Mouse (Mus musculus) retina, adult 2 months (tissue): ENCODE results near the gene Ern1.
"Not testable (repeated sequence)": the region's sequence is repeated elsewhere in the genome, so short reads cannot be mapped to it uniquely, and the experiment has no call there.

Experiments
- DNase-seq: peaks from one replicate; pipeline ENCODE4 v3.0.0-alpha.2; 2012; ENCODE audit warnings: low read depth, low spot score

The Ern1 gene

DNA sequence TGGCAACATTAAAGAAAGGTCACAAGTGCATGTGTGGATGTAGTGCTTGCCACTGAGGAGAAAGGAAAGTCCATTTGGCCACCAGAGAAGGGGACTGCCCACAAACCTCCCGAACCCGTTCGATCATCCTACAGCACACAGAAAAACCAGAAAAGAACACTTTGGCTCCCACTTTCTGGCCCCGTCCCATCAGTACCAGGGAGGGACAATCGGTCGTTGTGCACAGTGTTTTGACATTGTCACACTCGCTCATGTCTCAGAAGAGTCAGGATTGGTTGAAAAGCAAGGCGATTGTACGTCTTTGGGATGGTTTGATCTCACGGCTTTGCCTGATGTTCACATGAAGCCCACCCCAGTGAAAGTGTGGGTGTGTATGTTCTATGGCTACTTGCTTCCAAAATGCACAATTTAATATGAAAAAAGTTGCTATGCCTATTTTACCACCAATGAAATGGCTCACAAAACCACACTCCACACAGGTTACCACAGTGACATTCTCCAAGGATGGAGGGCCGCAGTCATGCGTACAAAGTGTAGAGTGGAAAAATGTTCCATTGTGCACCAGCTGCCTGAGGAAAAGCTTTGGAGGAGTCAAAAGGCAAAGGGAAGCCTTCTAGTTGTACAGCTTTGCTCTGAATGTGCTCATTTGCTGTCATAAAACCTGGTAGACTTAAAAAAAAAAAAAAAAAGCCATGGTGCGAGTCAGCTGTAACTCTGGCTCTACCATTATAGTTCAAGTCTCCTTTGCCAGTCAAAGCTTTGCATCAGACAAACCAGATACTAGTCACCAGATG, 15.2 kb upstream of the Ern1 start:
- no peak for DNase-seq

DNA sequence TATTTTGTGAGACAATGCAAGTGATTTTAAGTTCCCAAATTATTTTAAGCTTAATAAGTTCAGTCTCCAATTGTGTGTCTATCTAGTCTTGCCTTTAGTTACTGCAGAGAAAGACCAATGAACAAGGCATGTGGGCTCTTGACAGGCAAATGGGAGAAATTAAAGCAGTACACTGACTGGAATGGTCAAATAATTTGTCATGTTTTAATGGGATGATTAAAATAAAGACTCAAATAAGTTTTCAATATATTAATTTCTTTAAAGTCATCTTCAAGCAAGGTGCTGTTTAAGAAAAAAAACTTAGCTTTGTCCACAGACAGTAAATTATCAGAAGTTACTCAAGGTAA, 14.5 kb upstream of the Ern1 start:
- DNase-seq, result no peak

DNA sequence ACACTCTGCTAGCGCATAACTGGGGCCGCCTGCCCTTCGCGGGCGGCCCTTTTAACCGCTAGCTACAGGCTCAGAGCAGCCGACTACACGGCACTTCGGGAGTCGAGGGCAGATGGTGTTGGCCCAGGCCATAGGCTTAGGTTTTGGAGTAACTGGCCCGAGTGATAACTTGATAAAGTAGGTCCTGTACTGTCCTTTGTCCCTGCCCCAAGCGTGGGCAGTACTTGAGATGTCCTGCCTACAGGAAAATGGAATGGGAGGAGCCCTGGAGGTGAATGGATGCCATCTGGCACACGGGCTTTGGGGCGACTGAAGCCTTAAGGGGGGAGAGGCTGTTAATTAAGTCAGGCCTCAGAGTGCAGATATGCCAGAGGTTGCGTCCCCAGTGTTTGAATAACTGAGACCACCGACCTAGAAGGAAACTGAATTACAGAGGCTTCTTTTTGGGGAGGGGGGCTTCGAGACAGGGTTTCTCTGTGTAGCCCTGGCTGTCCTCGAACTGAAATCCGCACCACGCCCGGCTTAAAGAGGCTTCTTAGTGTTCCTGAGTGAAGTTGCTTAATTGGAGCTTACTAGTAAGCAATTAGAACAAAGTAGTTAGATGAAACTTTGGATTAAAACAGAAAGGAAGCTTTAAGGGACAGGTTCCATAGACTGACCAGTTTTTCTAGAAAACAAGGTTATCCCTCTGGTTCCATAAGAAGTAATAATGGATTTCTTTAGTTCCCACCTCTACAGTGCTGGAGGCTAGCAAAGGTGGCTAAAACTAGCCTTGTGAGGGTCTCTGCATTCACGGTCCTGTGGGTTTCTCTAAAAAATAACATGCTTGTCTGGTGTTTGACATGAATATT, 13.9 kb upstream of the Ern1 start:
- DNase-seq, result no peak

DNA sequence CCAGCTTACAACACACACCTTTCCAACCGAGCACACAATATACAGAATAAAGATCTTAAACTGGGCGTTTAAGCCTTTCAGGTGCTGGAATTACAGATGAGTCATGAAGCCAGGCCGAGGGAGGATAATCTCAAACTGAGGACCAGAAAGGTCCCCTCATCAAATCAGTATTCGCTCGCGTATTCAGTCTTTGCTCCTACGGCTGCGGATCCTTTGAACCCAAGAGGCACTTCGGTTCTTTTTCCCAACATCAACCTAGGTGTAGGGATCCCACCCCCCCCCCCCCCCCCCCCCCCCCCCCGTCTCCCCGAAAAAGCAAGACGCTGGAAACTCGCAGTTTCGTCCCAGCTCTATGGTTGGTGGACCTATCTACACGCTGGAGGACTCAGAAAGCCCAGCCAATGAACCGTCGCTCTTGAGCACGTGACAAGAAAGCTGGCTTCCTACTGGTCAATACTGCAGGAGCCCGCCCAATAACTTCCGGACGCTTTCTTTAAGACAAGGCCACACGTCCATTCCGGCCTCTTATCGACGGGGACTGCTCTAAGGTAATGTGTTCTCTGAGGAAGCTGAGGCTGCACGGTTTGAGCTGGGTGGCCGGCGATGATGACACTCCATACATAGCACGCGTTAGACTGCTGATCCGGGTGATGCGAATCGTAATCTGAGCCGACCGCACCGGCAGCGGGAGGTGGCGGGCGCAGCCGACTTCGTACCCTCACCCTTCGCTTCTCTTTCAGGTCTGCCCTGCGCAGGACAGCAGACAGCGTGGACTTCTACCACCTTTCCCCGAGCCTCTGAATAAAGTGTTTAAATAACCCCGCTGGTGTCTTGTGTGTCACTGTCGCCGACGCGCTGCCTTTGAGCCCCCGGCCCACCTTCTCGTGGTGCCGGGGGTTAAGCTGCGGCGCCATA, 13.0 kb upstream of the Ern1 start:
- DNase-seq, result peak; percentile 97

DNA sequence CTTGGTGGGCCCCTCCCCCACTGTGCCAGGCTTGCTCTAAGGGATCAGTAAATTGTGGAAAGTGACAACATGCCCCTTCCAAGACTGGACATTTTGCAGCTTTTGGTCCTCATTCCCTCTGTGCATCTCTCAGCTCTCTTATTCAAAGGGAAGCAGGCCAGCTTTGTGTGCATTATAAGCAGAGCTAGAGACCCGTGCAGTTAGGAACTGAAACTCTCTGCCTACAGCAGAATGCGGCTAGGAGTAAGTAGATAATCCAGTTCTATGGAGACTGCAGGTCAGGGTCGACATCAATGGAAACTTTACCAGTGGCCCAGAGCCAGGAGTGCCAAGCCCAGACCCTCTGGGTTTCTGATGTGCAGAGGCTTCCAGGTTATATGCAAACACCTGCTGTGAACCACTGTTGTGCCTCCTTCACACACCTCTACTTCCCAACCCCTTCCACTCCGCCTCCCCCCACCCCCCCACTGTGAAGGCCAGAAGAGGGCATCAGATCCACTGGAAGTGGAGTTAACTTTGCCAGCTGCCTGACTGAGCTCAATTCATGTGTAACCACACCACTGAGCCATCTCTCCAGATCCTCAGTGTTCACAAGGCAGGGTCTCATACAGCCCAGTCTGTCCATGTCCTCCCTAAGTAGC, 11.2 kb upstream of the Ern1 start:
- DNase-seq, result no peak

DNA sequence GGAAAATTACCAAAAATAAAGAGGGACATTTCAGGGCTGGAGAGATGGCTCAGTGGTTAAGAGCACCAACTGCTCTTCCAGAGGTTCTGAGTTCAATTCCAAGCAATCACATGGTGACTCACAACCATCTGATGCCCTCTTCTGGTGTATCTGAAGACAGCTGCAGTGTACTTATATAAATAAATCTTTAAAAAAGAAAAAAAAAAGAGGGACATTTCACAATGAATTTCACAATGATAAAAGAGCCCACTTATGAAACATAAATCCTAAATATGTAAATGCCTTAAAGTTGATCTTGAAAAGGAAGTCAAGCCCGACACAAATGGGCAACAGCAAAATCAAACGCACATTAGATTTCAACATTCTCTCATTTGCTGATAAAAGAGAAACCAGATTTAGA, 10.3 kb upstream of the Ern1 start:
- DNase-seq, result no peak

DNA sequence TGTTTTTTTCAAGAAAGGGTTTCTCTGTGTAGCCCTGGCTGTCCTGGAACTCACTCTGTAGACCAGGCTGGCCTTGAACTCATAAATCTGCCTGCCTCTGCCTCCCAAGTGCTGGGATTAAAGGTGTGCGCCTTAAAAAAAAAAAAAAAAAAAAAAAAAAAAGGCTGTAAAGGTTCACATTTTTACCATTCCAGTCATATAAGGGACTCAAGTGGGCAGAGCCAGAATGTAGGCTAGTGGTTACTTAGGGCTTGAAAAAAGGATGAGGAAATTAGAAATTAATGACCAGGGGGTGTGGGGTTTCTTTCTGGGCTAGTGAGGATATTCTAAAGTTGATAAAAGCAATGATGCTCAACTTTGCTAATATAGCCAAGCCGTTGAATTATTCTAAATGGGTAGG, 9.4 kb upstream of the Ern1 start:
- not testable (repeated sequence) for DNase-seq

DNA sequence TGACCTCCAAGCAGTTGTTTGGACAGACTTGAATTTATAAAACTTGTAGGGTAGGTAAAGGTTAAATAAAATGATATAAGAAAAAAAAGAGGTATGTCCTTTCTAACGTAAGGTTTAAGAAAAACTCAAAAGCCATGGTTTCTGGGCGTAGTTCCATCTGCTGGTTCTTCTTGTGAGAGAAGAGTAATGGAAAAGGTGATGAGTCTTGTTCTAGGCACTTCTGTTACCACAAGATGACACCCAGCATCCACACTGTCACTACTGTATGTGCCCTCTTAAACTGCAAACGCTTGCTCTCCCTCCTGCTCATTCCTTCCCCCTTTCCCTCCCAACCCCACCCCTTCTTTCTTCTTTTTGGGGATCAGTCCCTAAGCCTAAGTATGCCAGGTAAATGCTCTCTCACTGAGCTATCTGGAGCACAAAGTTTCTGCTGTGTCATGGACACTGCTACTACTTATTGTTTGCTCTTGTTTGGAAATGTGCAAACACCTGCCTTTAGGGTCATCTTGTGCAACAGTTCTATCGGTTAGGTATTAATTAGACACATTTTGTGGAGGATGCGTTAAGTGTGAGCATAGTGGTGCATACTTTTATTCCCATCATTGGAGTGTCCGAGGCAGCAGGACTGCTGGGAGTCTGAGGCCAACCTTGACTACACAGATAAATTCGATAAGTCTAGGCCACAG, 5.5 kb upstream of the Ern1 start:
- DNase-seq, result no peak

DNA sequence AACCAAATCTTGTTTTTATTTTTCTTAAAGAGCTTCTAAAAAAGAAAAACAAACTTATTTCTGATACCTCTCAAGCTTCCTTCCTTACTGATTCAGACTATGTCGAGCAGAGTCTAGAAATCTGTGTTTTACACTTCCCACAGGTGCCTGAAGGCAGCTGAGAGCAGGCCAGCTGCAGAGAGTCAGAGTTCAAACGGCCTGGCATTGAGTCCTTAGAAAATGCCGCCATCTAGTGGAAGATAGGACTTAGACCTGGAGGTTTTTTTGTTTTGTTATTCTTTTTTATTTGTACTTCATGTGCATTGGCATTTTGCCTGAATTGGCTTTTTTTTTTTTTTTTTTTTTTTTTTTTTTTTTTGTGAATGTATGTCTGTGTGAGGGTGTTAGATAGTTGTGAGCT, 3.7 kb upstream of the Ern1 start:
- peak; percentile 62 for DNase-seq

DNA sequence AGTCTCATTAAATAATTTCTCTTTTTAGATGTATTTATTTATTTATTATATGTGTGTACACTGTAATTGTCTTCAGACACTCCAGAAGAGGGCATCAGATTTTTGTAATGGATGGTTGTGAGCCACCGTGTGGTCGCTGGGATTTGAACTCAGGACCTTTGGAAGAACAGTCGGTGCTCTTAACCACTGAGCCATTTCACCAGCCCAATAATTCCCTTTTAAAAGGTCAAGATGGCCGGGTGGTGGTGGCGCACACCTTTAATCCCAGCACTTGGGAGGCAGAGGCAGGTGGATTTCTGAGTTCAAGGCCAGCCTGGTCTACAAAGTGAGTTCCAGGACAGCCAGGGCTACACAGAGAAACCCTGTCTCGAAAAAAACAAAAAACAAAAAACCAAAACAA, 2.9 kb upstream of the Ern1 start:
- not testable (repeated sequence) for DNase-seq

DNA sequence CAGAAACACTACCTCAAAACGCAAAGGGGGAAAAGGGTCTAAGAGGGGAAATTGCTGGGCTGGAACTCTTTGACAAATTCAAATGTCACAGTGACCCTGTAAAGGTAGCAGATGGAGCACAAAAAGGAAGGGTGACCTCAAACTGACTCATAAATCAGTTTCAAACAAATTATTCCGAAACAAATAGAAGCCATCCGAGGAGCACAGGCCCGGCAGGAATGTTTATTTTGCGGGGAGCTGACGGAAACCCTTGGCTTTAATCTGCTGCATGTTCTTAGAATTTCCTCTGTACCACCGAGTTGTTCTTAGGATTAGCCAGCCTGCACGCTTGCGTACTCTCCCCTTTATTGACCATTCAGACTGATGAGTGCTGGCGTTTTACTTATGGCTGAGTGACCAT, 2.4 kb upstream of the Ern1 start:
- DNase-seq, result no peak

DNA sequence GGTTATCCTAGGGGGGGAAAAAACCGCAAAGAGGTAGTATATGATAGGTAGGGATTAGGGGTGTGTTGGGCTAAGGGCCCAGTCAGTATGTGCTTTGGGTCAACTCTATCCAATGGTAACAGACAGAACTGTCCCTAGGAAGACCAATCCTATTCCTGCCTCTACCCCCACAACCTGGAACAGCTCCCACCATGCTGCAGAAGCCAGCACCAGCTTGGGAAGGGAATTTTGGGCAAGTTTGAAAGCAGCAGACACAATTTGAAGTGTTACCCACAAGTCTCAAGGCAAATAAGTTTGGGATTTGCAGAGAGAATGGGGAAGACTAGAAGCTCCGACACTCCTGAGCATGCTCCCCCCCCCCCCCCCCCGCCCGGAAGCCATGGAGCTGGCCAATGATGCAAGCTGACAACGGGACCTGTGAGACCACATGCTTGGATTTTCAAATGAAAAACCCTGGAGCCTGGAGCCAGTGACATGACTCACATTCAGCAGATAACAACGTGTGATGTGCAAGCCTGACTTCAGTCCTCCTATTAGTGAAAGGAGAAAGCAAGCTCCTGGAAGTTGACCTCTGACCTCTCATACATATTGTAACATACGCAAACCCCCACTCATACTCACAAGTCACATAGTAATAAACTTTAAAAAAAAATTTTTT, 1.5 kb upstream of the Ern1 start:
- no peak for DNase-seq

DNA sequence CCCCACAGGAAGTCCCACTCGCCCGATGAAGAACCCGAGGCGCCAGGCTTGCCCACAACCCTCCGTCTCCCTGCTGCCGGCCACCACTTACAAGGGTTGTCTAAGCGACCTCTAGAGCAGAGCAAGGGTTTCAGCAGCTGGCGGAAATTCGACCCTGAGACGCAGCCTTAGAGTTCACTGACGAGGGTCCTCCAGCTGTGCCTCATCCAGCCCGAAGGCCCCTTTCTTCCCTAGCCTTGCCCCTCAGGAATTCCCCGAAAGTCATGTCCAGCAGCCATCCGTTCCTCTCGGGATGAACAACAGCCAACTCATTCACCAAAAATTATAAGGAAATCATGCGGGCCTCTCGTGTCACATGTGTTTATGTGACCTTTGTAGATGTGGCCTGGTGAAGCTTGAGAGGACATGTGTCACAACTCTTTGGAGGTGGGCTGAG, 492 bp upstream of the Ern1 start:
- DNase-seq, result no peak

DNA sequence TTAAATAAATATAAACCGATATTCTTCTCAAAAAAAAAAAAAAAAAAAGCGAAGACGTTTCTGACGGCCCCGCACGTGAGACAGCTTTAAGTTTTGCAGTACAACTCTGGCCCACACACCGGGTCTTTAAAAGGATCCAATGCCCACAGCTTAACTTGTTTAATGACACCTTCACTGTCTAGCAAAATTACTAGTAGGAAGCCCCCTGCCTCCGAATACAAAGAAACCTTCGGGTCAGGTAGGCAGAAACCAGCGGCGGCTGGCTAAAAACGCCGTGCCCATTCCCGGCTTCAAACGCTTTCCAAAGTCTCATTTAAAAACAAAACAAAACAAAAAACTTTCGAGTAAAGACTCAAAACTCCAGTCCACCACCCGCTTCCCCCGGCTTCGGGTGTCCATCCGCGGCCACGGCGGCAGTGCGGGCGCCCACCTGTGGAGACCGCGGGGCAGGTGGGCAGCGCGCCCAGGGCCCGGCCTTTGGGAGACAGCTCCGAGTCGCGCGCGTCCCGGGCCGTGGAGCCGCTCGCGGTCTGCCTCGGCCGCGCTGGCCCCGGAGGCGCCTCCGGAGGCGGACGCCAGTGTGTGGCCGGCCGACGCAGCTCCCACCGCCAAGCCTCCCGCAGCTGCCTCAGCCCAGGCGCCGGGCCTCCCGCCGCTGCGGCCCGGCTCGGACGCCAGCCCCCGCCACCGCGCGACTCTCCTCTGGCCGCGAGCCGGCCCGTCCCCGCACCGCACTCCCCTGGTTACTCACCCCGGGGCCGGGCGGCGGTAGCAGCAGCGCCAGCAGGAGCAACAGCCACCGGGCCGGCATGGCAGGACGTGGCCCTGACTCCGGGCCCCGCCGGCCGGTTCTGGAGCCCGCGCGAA, 553 bp downstream of the Ern1 start:
- no peak for DNase-seq

DNA sequence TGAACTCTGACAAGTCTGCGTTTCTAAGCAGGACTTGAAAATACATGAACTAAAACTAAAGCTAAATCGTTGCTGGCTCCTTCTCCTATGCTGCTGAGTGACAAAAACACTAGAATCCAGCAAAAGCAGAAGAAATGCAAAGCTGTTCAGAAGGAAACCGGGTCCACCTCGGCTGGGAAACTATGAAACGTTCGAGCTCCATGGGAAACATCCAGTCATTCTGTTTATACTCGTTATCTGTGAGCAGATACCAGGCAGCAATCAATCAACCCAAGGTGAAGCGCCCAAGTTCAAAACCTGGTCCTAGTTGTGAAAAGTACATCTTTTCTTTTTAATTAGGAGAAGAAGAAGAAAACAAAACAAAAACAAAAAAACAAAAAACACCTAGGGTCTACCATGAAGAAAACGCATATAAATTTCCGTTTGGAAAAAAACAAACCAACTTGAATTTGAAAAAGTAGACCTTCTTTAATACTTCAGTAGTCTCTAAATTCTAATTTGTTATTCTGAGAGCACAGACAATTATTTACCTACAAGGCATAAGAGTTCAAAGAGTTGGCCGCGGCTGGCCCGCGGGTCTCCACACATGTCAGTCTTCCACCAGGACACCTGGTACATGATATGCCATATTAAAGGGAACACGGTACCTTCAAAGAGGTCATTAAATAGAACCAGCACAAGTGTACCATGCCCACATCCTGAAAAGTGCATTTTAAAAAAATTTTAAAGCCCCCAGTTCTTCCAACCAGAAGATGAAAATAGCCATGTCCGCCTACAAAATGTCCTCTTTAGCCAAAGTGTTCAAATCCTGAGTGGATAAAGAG, 1.4 kb downstream of the Ern1 start:
- DNase-seq, result no peak

DNA sequence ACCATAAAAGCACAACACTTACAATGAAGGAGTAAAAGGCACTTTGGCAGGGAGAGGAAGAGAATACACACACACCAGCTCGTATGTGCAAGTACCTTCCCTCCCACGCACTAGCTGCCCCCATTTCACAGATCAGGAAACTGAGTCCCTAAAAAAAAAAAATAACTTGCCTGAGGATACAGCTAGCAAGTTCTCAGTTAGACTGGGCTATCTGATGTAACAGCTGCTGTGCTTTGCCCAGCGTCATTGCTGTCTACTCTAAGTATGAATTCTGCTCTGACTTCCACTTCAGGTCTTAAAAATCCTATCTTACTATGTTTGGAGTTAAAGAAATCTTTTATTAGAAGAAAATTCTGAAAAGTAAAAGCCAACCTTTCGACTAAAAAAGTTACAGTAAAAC, 2.0 kb downstream of the Ern1 start:
- DNase-seq, result no peak

DNA sequence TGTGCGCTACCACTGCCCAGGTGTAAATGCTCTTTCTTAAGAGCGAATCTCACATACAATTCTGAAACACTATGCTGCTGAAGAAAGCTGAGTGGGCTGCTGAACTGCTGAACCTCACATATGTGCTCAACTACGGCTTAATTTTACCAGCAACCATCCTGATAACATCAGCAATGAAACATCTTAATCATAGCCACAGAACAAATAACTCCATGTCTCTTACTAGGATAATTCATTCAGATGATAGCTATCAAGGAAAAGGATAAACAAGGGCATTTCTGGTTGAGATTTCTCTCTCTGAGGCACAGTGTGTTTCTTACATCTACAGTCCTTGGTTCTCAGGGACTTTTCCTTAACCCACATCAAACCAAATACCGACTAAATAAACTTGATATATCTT, 2.8 kb downstream of the Ern1 start:
- DNase-seq, result no peak

DNA sequence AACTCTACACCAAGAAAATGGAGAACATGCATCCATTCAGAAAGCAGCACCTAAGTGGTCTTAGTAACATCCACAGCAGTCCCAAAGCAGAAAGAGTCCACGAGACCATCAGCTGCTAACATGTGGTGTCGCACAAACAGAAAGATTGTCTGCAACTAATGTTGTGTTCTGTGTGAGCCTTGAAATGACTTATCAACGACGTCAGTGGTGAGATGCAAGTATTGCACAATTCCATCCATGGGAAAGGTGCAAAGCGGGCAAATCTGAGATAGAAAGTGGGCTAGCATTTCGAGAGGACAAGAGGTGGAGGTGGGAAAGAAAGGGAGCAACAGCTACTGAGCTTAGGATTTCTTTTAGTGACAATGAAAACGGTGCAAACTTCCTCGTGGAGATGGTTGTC, 4.8 kb downstream of the Ern1 start:
- no peak for DNase-seq

DNA sequence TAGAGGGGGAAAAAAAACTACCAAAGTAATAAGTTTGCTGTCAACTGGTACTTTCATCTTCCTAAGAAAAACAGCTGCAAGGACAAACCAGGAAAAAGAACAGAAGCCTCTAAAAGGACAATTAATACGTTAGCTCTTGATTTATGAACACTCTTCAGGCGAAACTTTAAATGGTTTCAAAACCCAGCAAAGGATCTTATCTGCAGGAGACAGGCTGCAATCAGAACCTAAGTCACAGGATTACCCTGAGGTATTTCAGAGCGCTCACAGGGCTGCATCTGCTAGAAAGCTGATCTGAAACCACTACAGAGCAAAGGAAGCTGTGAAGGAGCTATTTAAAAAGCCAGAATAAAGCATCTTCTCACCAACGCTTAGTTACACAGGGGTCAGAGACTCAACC, 6.0 kb downstream of the Ern1 start:
- no peak for DNase-seq
